Mouse (Mus musculus) MEL (cell line): ENCODE data around the gene Smg6.

Experiments used
- NELFE ChIP-seq: IDR thresholded peaks from 2 replicates; pipeline ENCODE4 v1.6.1; 2011; ENCODE audit warnings: low read depth, low read length, improper control_type of control experiment
- TBP ChIP-seq: IDR thresholded peaks from 2 replicates; pipeline ENCODE4 v1.8.0; 2011; ENCODE audit warnings: low read depth, low read length, improper control_type of control experiment
- ZC3H11A ChIP-seq: IDR thresholded peaks from 2 replicates; pipeline ENCODE4 v1.6.1; 2012; ENCODE audit warnings: low read depth, mild to moderate bottlenecking, inconsistent platforms, low read length, improper control_type of control experiment

GRCm38 (mm10) chr11:75000869-75001653, 75.4 kb downstream of the Smg6 start:
- TF ChIP-seq NELFE (no peak), ZC3H11A (no peak), TBP (no peak)
